Mouse (Mus musculus): ENCODE results near the gene Serpina12. TPM values are rescaled to one million over a fixed set of nuclear protein-coding genes. Genes with fewer than 3 reads are reported as not detected.

Gene Serpina12
- polyA plus RNA-seq, 1 experiment from 2014 or later = not detected

DNA sequence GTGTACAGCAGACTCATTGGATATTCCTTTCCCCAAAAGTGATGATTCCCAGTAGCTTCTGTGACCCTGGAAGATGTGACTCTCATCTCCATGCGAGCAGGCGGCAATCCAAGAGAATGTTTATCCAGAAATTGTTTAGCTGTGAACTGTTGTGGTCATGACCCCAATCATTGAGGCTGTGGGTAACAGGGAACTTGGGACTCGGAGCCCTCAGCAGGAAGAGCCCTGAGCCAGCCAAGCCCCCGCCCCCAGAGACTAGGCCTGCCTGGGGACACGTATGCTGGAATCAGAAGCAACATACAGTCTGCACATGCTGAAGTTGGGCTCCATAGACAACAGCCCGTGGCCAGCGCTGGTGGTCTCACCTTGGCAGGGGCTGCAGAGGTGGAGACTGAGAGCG is 1.5 kb upstream of the Serpina12 start:
- Histone ChIP-seq H3K9me3 (ENCODE audit: control insufficient read depth, low read length) (no peaks in the 10 kb centered on the region), H3K4me1 (ENCODE audit: control insufficient read depth in 2 of 2, insufficient read depth in 2 of 2, low read length in 2 of 2) (no peaks in the 10 kb centered on the region), H3K27me3 (ENCODE audit: control insufficient read depth, insufficient read depth, low read length) (no peaks in the 10 kb centered on the region), H3K36me3 (ENCODE audit: control insufficient read depth, insufficient read depth, low read length) (no peaks in the 10 kb centered on the region), H3K27ac (replicated peaks in 1 of 2; ENCODE audit: control insufficient read depth in 1 of 2, insufficient read depth in 1 of 2, low read depth in 2 of 2, low read length in 2 of 2) (no peak overlapping the region), H3K4me3 (ENCODE audit: control insufficient read depth in 1 of 2, insufficient read depth in 1 of 2, low read depth in 1 of 2, low read length in 2 of 2) (no peak overlapping the region), H3K4me2 (ENCODE audit: low read length) (no peak overlapping the region), H3K9ac (ENCODE audit: low read length) (no peak overlapping the region)
- 82% methylated on average over 8 of the region's 8 CpGs for WGBS
- ATAC-seq (ENCODE audit: insufficient number of reproducible peaks, insufficient read depth, low FRiP score, low read depth) = no peak

DNA sequence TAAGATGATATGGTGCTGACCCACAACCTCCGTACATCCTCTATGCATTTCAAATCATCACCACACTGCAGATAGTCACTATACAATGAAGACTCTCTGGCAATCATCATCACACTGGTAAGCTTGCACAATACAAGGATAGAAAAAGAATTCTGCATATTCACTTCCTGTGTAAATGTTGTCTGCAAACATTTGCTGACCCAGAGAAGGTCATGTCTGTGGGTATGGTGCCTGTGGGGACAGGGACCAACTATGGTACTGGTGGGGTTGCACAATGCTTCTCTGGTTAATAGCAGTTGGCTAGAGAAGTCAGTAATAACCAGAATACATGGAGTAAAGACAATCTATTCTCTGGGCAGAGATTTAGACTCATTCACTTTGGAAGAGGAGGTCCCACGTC is 1.5 kb downstream of the Serpina12 start:
- Histone ChIP-seq H3K9me3 (ENCODE audit: control insufficient read depth, low read length) (no peaks in the 10 kb centered on the region), H3K4me3 (ENCODE audit: control insufficient read depth in 1 of 2, insufficient read depth in 1 of 2, low read depth in 1 of 2, low read length in 2 of 2) (no peak overlapping the region), H3K36me3 (ENCODE audit: control insufficient read depth, insufficient read depth, low read length) (no peaks in the 10 kb centered on the region), H3K4me2 (ENCODE audit: low read length) (no peak overlapping the region), H3K27me3 (ENCODE audit: control insufficient read depth, insufficient read depth, low read length) (no peaks in the 10 kb centered on the region), H3K4me1 (ENCODE audit: control insufficient read depth in 2 of 2, insufficient read depth in 2 of 2, low read length in 2 of 2) (no peaks in the 10 kb centered on the region), H3K9ac (ENCODE audit: low read length) (no peak overlapping the region), H3K27ac (replicated peaks in 1 of 2; ENCODE audit: control insufficient read depth in 1 of 2, insufficient read depth in 1 of 2, low read depth in 2 of 2, low read length in 2 of 2) (no peak overlapping the region)
- ATAC-seq (ENCODE audit: insufficient number of reproducible peaks, insufficient read depth, low FRiP score, low read depth) = no peak
- 75% methylated on average over 2 of the region's 2 CpGs for WGBS

DNA sequence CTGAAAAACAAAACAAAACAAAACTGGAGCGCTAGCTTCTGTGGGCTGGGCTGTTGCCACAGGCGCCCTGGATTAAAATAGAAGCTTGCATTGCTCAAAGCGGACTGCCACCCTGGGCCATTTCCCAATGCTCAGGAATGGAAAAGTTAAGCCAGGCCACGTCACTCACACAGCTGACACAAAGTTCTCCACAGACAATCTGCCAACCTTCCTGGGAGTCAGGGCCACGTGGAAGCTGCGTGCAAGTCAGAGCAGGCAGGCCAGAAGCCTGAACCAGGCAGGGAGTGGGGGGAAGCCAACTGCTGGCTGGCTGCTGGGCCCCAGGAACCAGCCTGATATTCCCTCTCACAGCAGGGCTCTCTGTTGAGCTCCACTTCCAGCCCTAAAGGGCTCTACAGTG is 2.8 kb downstream of the Serpina12 start:
- Histone ChIP-seq H3K36me3 (ENCODE audit: control insufficient read depth, insufficient read depth, low read length) (no peaks in the 10 kb centered on the region), H3K27ac (replicated peaks in 1 of 2; ENCODE audit: control insufficient read depth in 1 of 2, insufficient read depth in 1 of 2, low read depth in 2 of 2, low read length in 2 of 2) (peak overlapping the region in 1 of 2 experiments; percentile 48; a peak in 2 of 4 replicates), H3K4me2 (ENCODE audit: low read length) (no peak overlapping the region), H3K9me3 (ENCODE audit: control insufficient read depth, low read length) (no peaks in the 10 kb centered on the region), H3K9ac (ENCODE audit: low read length) (no peak overlapping the region), H3K4me3 (ENCODE audit: control insufficient read depth in 1 of 2, insufficient read depth in 1 of 2, low read depth in 1 of 2, low read length in 2 of 2) (no peak overlapping the region), H3K4me1 (ENCODE audit: control insufficient read depth in 2 of 2, insufficient read depth in 2 of 2, low read length in 2 of 2) (no peaks in the 10 kb centered on the region), H3K27me3 (ENCODE audit: control insufficient read depth, insufficient read depth, low read length) (no peaks in the 10 kb centered on the region)
- 40% methylated on average over 6 of the region's 6 CpGs for WGBS
- no peak for ATAC-seq (ENCODE audit: insufficient number of reproducible peaks, insufficient read depth, low FRiP score, low read depth)

DNA sequence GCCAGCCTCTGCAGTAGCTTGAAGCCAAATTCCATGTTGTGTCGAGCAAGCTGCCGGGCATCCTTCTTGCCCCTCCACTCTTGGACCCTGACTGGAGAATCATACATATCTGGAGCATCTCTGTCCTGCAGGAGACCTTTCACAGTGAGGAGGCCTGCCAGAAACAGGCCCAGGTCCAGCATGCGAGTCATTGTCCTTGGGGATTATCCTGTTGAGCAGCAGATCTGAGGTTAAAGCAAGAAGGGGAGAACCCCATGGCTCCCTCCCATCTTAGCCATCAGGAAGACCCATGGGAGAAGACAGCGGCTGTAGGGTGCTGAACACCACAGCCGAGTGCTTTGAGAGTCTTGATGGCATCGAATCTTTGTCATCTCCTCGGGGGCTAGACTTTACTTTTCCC is 6.1 kb downstream of the Serpina12 start:
- H3K9ac ChIP-seq (ENCODE audit: low read length) = no peak overlapping the region
- 0 out of 2 replicates have a peak, but pooled peaks cover 4% of the 10 kb centered on the region for H3K27me3 ChIP-seq (ENCODE audit: control insufficient read depth, insufficient read depth, low read length)
- no peaks in the 10 kb centered on the region for H3K4me1 ChIP-seq (ENCODE audit: control insufficient read depth in 2 of 2, insufficient read depth in 2 of 2, low read length in 2 of 2)
- H3K27ac ChIP-seq (replicated peaks in 1 of 2; ENCODE audit: control insufficient read depth in 1 of 2, insufficient read depth in 1 of 2, low read depth in 2 of 2, low read length in 2 of 2) = no peak overlapping the region
- no peak overlapping the region for H3K4me3 ChIP-seq (ENCODE audit: control insufficient read depth in 1 of 2, insufficient read depth in 1 of 2, low read depth in 1 of 2, low read length in 2 of 2)
- H3K9me3 ChIP-seq (ENCODE audit: control insufficient read depth, low read length) = no peaks in the 10 kb centered on the region
- no peak for ATAC-seq (ENCODE audit: insufficient number of reproducible peaks, insufficient read depth, low FRiP score, low read depth)
- no peaks in the 10 kb centered on the region for H3K36me3 ChIP-seq (ENCODE audit: control insufficient read depth, insufficient read depth, low read length)
- no peak overlapping the region for H3K4me2 ChIP-seq (ENCODE audit: low read length)
- 78% methylated on average over 7 of the region's 7 CpGs for WGBS

DNA sequence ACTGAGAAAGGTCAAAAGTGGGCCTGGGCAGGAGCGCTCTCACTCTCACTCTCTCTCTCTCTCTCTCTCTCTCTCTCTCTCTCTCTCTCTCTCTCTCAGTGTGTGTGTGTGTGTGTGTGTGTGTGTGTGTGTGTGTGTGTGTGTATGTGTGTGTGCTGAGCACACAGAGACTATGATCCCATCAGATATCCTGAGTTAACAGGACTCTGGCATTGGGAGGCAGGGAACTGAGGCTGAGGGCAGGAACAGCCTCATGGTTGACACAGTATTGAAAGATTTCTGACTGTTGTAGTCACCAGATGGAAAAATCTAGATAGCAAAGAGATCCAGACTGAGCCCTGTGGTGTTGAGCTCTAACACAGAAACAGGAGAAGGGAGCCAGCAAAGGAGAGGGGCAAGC is 10.5 kb downstream of the Serpina12 start:
- ATAC-seq (ENCODE audit: insufficient number of reproducible peaks, insufficient read depth, low FRiP score, low read depth) = no peak
- H3K9ac ChIP-seq (ENCODE audit: low read length) = no peak overlapping the region
- H3K9me3 ChIP-seq (ENCODE audit: control insufficient read depth, low read length) = no peaks in the 10 kb centered on the region

DNA sequence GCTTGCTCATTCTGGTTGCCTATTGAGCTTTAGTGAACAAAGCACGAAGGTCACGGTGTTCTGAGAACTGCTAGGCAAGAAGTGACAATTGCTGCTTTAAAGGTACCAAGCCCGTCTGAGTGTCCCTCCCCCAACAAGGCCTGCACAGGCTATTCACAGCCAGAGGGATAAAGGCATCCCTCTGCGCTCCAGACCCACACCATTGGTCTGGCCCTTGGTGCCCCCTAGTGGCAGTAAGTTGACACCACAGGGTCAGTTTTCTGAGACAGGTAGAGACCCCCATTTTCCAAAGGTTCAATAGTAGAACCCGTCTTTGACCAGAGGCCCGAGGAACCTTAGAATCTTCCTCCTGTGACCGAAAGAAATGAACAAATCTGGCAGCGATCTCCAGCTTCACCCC is 14.3 kb downstream of the Serpina12 start:
- no peak overlapping the region for H3K4me2 ChIP-seq (ENCODE audit: low read length)
- H3K9me3 ChIP-seq (ENCODE audit: control insufficient read depth, low read length) = no peaks in the 10 kb centered on the region
- H3K27me3 ChIP-seq (ENCODE audit: control insufficient read depth, insufficient read depth, low read length) = 0 out of 2 replicates have a peak, but pooled peaks cover 1% of the 10 kb centered on the region
- no peak for ATAC-seq (ENCODE audit: insufficient number of reproducible peaks, insufficient read depth, low FRiP score, low read depth)
- 36% methylated on average over 8 of the region's 8 CpGs for whole genome bisulfite sequencing
- no peak overlapping the region for H3K9ac ChIP-seq (ENCODE audit: low read length)
- no peaks in the 10 kb centered on the region for H3K36me3 ChIP-seq (ENCODE audit: control insufficient read depth, insufficient read depth, low read length)
- no peak overlapping the region for H3K4me3 ChIP-seq (ENCODE audit: control insufficient read depth in 1 of 2, insufficient read depth in 1 of 2, low read depth in 1 of 2, low read length in 2 of 2)
- no peaks in the 10 kb centered on the region for H3K4me1 ChIP-seq (ENCODE audit: control insufficient read depth in 2 of 2, insufficient read depth in 2 of 2, low read length in 2 of 2)
- no peak overlapping the region for H3K27ac ChIP-seq (replicated peaks in 1 of 2; ENCODE audit: control insufficient read depth in 1 of 2, insufficient read depth in 1 of 2, low read depth in 2 of 2, low read length in 2 of 2)

More for the DNA sequence above, 10.5 kb downstream of the Serpina12 start:
- Histone ChIP-seq H3K27ac (replicated peaks in 1 of 2; ENCODE audit: control insufficient read depth in 1 of 2, insufficient read depth in 1 of 2, low read depth in 2 of 2, low read length in 2 of 2) (no peak overlapping the region), H3K4me1 (ENCODE audit: control insufficient read depth in 2 of 2, insufficient read depth in 2 of 2, low read length in 2 of 2) (no peaks in the 10 kb centered on the region), H3K4me3 (ENCODE audit: control insufficient read depth in 1 of 2, insufficient read depth in 1 of 2, low read depth in 1 of 2, low read length in 2 of 2) (no peak overlapping the region), H3K36me3 (ENCODE audit: control insufficient read depth, insufficient read depth, low read length) (no peaks in the 10 kb centered on the region), H3K27me3 (ENCODE audit: control insufficient read depth, insufficient read depth, low read length) (0 out of 2 replicates have a peak, but pooled peaks cover 4% of the 10 kb centered on the region), H3K4me2 (ENCODE audit: low read length) (no peak overlapping the region)
- no CpG with 5 or more reads among the region's 1 CpGs for WGBS

DNA sequence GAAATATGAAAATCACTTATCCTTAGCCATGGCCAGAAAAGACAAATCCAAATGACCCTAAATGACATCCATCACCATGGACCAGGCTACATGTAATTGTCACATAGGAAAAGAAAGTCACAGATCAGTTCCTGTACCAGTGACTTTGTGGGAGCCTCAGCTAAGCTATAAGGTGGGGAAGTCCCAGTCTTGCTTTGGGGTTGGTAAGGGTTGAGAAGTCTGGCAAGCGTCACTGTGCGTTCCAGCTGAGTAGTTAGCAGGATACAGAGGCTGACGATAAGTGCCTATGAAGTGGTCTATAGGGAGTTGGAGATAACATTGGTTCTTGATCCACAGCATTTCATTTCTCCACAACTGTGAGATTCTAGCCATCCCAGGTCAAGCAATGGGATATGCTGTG is 29.0 kb downstream of the Serpina12 start:
- ATAC-seq (ENCODE audit: insufficient number of reproducible peaks, insufficient read depth, low FRiP score, low read depth) = no peak
- 0 out of 2 replicates have a peak, but pooled peaks cover 2% of the 10 kb centered on the region for H3K9me3 ChIP-seq (ENCODE audit: control insufficient read depth, low read length)
- WGBS = 30% methylated on average over 3 of the region's 3 CpGs
- H3K4me1 ChIP-seq (ENCODE audit: control insufficient read depth in 2 of 2, insufficient read depth in 2 of 2, low read length in 2 of 2) = peaks cover 0 to 2% of the 10 kb centered on the region in 2 experiments; a peak in 1 of 4 replicates
- H3K27ac ChIP-seq (replicated peaks in 1 of 2; ENCODE audit: control insufficient read depth in 1 of 2, insufficient read depth in 1 of 2, low read depth in 2 of 2, low read length in 2 of 2) = no peak overlapping the region
- no peak overlapping the region for H3K9ac ChIP-seq (ENCODE audit: low read length)
- peaks cover 7% of the 10 kb centered on the region for H3K27me3 ChIP-seq (ENCODE audit: control insufficient read depth, insufficient read depth, low read length)
- no peaks in the 10 kb centered on the region for H3K36me3 ChIP-seq (ENCODE audit: control insufficient read depth, insufficient read depth, low read length)
- H3K4me3 ChIP-seq (ENCODE audit: control insufficient read depth in 1 of 2, insufficient read depth in 1 of 2, low read depth in 1 of 2, low read length in 2 of 2) = no peak overlapping the region
- H3K4me2 ChIP-seq (ENCODE audit: low read length) = no peak overlapping the region

DNA sequence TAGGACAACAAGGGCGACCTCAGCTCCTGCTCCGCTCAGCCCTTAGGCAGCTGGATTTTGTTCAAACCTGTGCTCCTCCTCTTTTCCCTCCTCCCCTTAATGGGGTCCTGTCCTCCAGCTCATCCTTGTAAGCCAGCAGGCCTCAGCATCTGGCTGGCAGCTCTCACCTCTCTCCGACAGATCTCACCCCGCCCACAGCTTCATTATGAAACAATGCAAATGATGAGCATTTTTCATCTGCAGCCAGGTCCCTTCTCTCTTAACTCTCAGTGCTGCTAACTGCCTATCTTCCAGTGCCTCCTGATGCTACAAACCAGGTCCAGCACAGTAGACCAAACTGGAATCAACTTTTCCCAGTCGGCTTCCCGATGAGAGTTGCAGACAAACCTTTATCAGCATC is 30.6 kb downstream of the Serpina12 start, which contains the start of gene Serpina9:
Gene Serpina9, minus strand, starts transcription at position 136 of the 400 bp plus-strand sequence.
- H3K9ac ChIP-seq (ENCODE audit: low read length) = no peak within 1 kb of the TSS
- H3K4me1 ChIP-seq (ENCODE audit: control insufficient read depth in 2 of 2, insufficient read depth in 2 of 2, low read length in 2 of 2) = peaks cover 0 to 2% of the 10 kb centered on the region in 2 experiments; a peak in 1 of 4 replicates
- no peak within 1 kb of the TSS for H3K4me3 ChIP-seq (ENCODE audit: control insufficient read depth in 1 of 2, insufficient read depth in 1 of 2, low read depth in 1 of 2, low read length in 2 of 2)
- H3K27ac ChIP-seq (replicated peaks in 1 of 2; ENCODE audit: control insufficient read depth in 1 of 2, insufficient read depth in 1 of 2, low read depth in 2 of 2, low read length in 2 of 2) = no peak within 1 kb of the TSS
- no peak for ATAC-seq (ENCODE audit: insufficient number of reproducible peaks, insufficient read depth, low FRiP score, low read depth)
- 0 out of 2 replicates have a peak, but pooled peaks cover 2% of the 10 kb centered on the region for H3K9me3 ChIP-seq (ENCODE audit: control insufficient read depth, low read length)
- H3K36me3 ChIP-seq (ENCODE audit: control insufficient read depth, insufficient read depth, low read length) = no peaks in the 10 kb centered on the region
- WGBS = 78% methylated on average over 6 of the region's 6 CpGs
- no peak within 1 kb of the TSS for H3K4me2 ChIP-seq (ENCODE audit: low read length)
- peaks cover 5% of the 10 kb centered on the region for H3K27me3 ChIP-seq (ENCODE audit: control insufficient read depth, insufficient read depth, low read length)

Measured in heart, embryonic 14.5 days (tissue).